Mouse (Mus musculus): ENCODE results near the gene Rasgef1c.

Rasgef1c gene

GRCm38 (mm10) chr11:49973657-49974340 is 72.2 kb downstream of the Rasgef1c start:
- no peak for DNase-seq (ENCODE audit: extremely low read depth, insufficient read length, low spot score)

- no peak for DNase-seq (ENCODE audit: extremely low read depth, insufficient read length, low spot score)
These were observed 73.0 kb downstream of the Rasgef1c start for GRCm38 (mm10) chr11:49974675-49975074.

- DNase-seq (ENCODE audit: extremely low read depth, insufficient read length, low spot score), result no peak
These were observed 76.4 kb downstream of the Rasgef1c start for GRCm38 (mm10) chr11:49977963-49978568.

GRCm38 (mm10) chr11:49978935-49979334 is 77.3 kb downstream of the Rasgef1c start:
- no peak for DNase-seq (ENCODE audit: extremely low read depth, insufficient read length, low spot score)

GRCm38 (mm10) chr11:49980681-49981235 is 79.1 kb downstream of the Rasgef1c start:
- DNase-seq (ENCODE audit: extremely low read depth, insufficient read length, low spot score), result no peak

- peak; percentile 39 for DNase-seq (ENCODE audit: extremely low read depth, insufficient read length, low spot score)
These were observed 79.8 kb downstream of the Rasgef1c start for GRCm38 (mm10) chr11:49981321-49981963.

- DNase-seq (ENCODE audit: extremely low read depth, insufficient read length, low spot score), result no peak
These were observed 80.5 kb downstream of the Rasgef1c start for GRCm38 (mm10) chr11:49982094-49982493.

- no peak for DNase-seq (ENCODE audit: extremely low read depth, insufficient read length, low spot score)
These were observed 81.2 kb downstream of the Rasgef1c start for GRCm38 (mm10) chr11:49982881-49983280.

GRCm38 (mm10) chr11:49983875-49984552 is 82.4 kb downstream of the Rasgef1c start:
- no peak for DNase-seq (ENCODE audit: extremely low read depth, insufficient read length, low spot score)

- no peak for DNase-seq (ENCODE audit: extremely low read depth, insufficient read length, low spot score)
These were observed 83.4 kb downstream of the Rasgef1c start for GRCm38 (mm10) chr11:49985009-49985408.

- DNase-seq (ENCODE audit: extremely low read depth, insufficient read length, low spot score), result no peak
These were observed 84.8 kb downstream of the Rasgef1c start for GRCm38 (mm10) chr11:49986277-49987036.

- no peak for DNase-seq (ENCODE audit: extremely low read depth, insufficient read length, low spot score)
These were observed 92.9 kb downstream of the Rasgef1c start for GRCm38 (mm10) chr11:49994536-49994935.

GRCm38 (mm10) chr11:49996398-49996797 is 94.8 kb downstream of the Rasgef1c start:
- DNase-seq (ENCODE audit: extremely low read depth, insufficient read length, low spot score), result no peak

- no peak for DNase-seq (ENCODE audit: extremely low read depth, insufficient read length, low spot score)
These were observed 95.7 kb downstream of the Rasgef1c start for GRCm38 (mm10) chr11:49997321-49997720.

- no peak for DNase-seq (ENCODE audit: extremely low read depth, insufficient read length, low spot score)
These were observed 101.2 kb downstream of the Rasgef1c start for GRCm38 (mm10) chr11:50002853-50003252.

- DNase-seq (ENCODE audit: extremely low read depth, insufficient read length, low spot score), result no peak
These were observed 106.1 kb downstream of the Rasgef1c start for GRCm38 (mm10) chr11:50007776-50008175.

- DNase-seq (ENCODE audit: extremely low read depth, insufficient read length, low spot score), result no peak
These were observed 106.6 kb downstream of the Rasgef1c start for GRCm38 (mm10) chr11:50008231-50008630.

- DNase-seq (ENCODE audit: extremely low read depth, insufficient read length, low spot score), result no peak
These were observed 111.4 kb downstream of the Rasgef1c start for GRCm38 (mm10) chr11:50013016-50013415.

- no peak for DNase-seq (ENCODE audit: extremely low read depth, insufficient read length, low spot score)
These were observed 114.9 kb downstream of the Rasgef1c start for GRCm38 (mm10) chr11:50016503-50016902.

GRCm38 (mm10) chr11:50017511-50017910 is 115.9 kb downstream of the Rasgef1c start:
- no peak for DNase-seq (ENCODE audit: extremely low read depth, insufficient read length, low spot score)

All from 3134 (cell line).